Mouse (Mus musculus) heart, embryonic 13.5 days (tissue): ENCODE data around the gene Tmed10. TPM values are rescaled to one million over a fixed set of nuclear protein-coding genes. Genes with fewer than 3 reads are reported as not detected.

Experiments
- ATAC-seq: fragments of 200-750 bp; cut with Nextera tagmentation; 2 replicates; pipeline ENCODE4 v1.8.0; 2017; ENCODE audit warnings: moderate TSS enrichment; ENCODE audit not compliant: insufficient number of reproducible peaks, low FRiP score, low TSS enrichment; ENCODE audit errors: extremely low read depth
- H3K27ac ChIP-seq: fragments of 300-500 bp; sonication (generic); replicated peaks from 2 replicates; pipeline ENCODE4 v1.5.1; 2015; ENCODE audit warnings: moderate library complexity, mild to moderate bottlenecking, inconsistent platforms
- H3K27me3 ChIP-seq: fragments of 300-500 bp; sonication (generic); replicated peaks from 2 replicates; pipeline ENCODE4 v1.6.1; 2015; ENCODE audit warnings: mild to moderate bottlenecking, inconsistent platforms
- H3K36me3 ChIP-seq: fragments of 300-500 bp; sonication (generic); 2 replicates; pipeline ENCODE4 v1.6.1; 2015; ENCODE audit warnings: mild to moderate bottlenecking, inconsistent platforms
- H3K4me1 ChIP-seq: fragments of 300-500 bp; sonication (generic); 2 replicates; pipeline ENCODE4 v1.6.1; 2015; ENCODE audit warnings: inconsistent platforms
- H3K4me2 ChIP-seq: fragments of 300-500 bp; sonication (generic); 2 replicates; pipeline ENCODE4 v1.6.1; 2015; ENCODE audit warnings: inconsistent platforms, mild to moderate bottlenecking, moderate library complexity
- H3K4me3 ChIP-seq: fragments of 300-500 bp; sonication (generic); 2 replicates; pipeline ENCODE4 v1.5.1; 2015; ENCODE audit warnings: moderate library complexity, mild to moderate bottlenecking, inconsistent platforms
- H3K9ac ChIP-seq: fragments of 300-500 bp; sonication (generic); 2 replicates; pipeline ENCODE4 v1.6.1; 2015; ENCODE audit warnings: inconsistent platforms, mild to moderate bottlenecking, moderate library complexity
- H3K9me3 ChIP-seq: fragments of 300-500 bp; sonication (generic); 2 replicates; pipeline ENCODE4 v1.6.1; 2016; ENCODE audit warnings: inconsistent platforms
- WGBS: fragments of 180-500 bp; shearing (Covaris S2); methylation state at CpG from one replicate; pipeline ENCODE4 v1.1.7; 2015; ENCODE audit warnings: mixed read lengths; 5-methylcytosine and 5-hydroxymethylcytosine counted together
- polyA plus RNA-seq: library from polyadenylated mRNA; unstranded; fragments of >200 nt; fragmentation: Nextera tagmentation; extraction: Ambion mirVana; gene quantifications from 2 replicates; pipeline ENCODE4 v1.2.1, GENCODE M21; 2015

Tmed10 gene
- polyA plus RNA-seq, 1 experiment from 2014 or later = 279 TPM

- Histone ChIP-seq H3K27me3 (no peaks in the 10 kb centered on the region), H3K4me1 (peaks cover 50% of the 10 kb centered on the region), H3K4me3 (peak overlapping the region; percentile 93), H3K9me3 (no peaks in the 10 kb centered on the region), H3K9ac (peak overlapping the region; percentile 96), H3K27ac (peak overlapping the region; percentile 89), H3K4me2 (peak overlapping the region; percentile 86), H3K36me3 (no peaks in the 10 kb centered on the region)
- 2% methylated on average over 47 of the region's 53 CpGs for WGBS
- peak; percentile 82 for ATAC-seq
Measured at GRCm38 (mm10) chr12:85373591-85374560, 771 bp downstream of the Tmed10 start.

- H3K9me3 ChIP-seq = no peaks in the 10 kb centered on the region
- H3K27ac ChIP-seq = peak overlapping the region; percentile 45; the same call in 1 of the 2 replicates
- H3K27me3 ChIP-seq = no peaks in the 10 kb centered on the region
- H3K36me3 ChIP-seq = no peaks in the 10 kb centered on the region
- peak overlapping the region; percentile 52; the same call in 1 of the 2 replicates for H3K9ac ChIP-seq
- WGBS = 76% methylated on average over 8 of the region's 8 CpGs
- peak overlapping the region; percentile 86 for H3K4me2 ChIP-seq
- no peak for ATAC-seq
- H3K4me1 ChIP-seq = peaks cover 59% of the 10 kb centered on the region
- H3K4me3 ChIP-seq = no peak overlapping the region
Measured at GRCm38 (mm10) chr12:85372068-85372665, 2.5 kb downstream of the Tmed10 start.

- Histone ChIP-seq H3K9ac (0 out of 2 replicates have a peak overlapping the region, but pooled peaks have one; percentile 3), H3K4me2 (no peak overlapping the region; the same call in 1 of the 2 replicates), H3K27me3 (no peaks in the 10 kb centered on the region), H3K36me3 (peaks cover 2% of the 10 kb centered on the region), H3K4me3 (no peak overlapping the region), H3K27ac (no peak overlapping the region), H3K9me3 (no peaks in the 10 kb centered on the region), H3K4me1 (peaks cover 61% of the 10 kb centered on the region)
- no peak for ATAC-seq
- 58% methylated on average over 6 of the region's 6 CpGs for WGBS
Measured at GRCm38 (mm10) chr12:85368441-85369063, 6.1 kb downstream of the Tmed10 start.

GRCm38 (mm10) chr12:85366271-85366670 is 8.4 kb downstream of the Tmed10 start:
- peak overlapping the region; percentile 3; the same call in 1 of the 2 replicates for H3K27ac ChIP-seq

GRCm38 (mm10) chr12:85362510-85362909 is 12.1 kb downstream of the Tmed10 start:
- peaks cover 3% of the 10 kb centered on the region; the same call in 1 of the 2 replicates for H3K9me3 ChIP-seq

More at GRCm38 (mm10) chr12:85366271-85366670, 8.4 kb downstream of the Tmed10 start:
- H3K4me2 ChIP-seq = no peak overlapping the region
- WGBS = 68% methylated on average over 3 of the region's 3 CpGs
- peaks cover 3% of the 10 kb centered on the region; the same call in 1 of the 2 replicates for H3K9me3 ChIP-seq
- H3K4me1 ChIP-seq = peaks cover 48% of the 10 kb centered on the region
- peaks cover 11% of the 10 kb centered on the region for H3K36me3 ChIP-seq
- H3K4me3 ChIP-seq = no peak overlapping the region
- H3K9ac ChIP-seq = no peak overlapping the region
- no peak for ATAC-seq
- H3K27me3 ChIP-seq = no peaks in the 10 kb centered on the region

GRCm38 (mm10) chr12:85361580-85361979 is 13.1 kb downstream of the Tmed10 start:
- Histone ChIP-seq H3K27me3 (no peaks in the 10 kb centered on the region), H3K4me1 (peaks cover 21% of the 10 kb centered on the region), H3K36me3 (peaks cover 14% of the 10 kb centered on the region), H3K9me3 (peaks cover 3% of the 10 kb centered on the region; the same call in 1 of the 2 replicates), H3K4me3 (no peak overlapping the region), H3K4me2 (no peak overlapping the region), H3K9ac (no peak overlapping the region), H3K27ac (no peak overlapping the region)
- no peak for ATAC-seq

More at GRCm38 (mm10) chr12:85362510-85362909, 12.1 kb downstream of the Tmed10 start:
- Histone ChIP-seq H3K4me2 (no peak overlapping the region), H3K4me1 (peaks cover 21% of the 10 kb centered on the region), H3K27me3 (no peaks in the 10 kb centered on the region), H3K9ac (no peak overlapping the region), H3K36me3 (peaks cover 14% of the 10 kb centered on the region), H3K4me3 (no peak overlapping the region), H3K27ac (no peak overlapping the region)
- WGBS = 73% methylated on average over 4 of the region's 4 CpGs
- ATAC-seq = no peak

- Histone ChIP-seq H3K27ac (no peak overlapping the region), H3K4me2 (no peak overlapping the region), H3K9ac (no peak overlapping the region), H3K27me3 (no peaks in the 10 kb centered on the region), H3K36me3 (peaks cover 14% of the 10 kb centered on the region), H3K9me3 (peaks cover 3% of the 10 kb centered on the region; the same call in 1 of the 2 replicates), H3K4me3 (no peak overlapping the region), H3K4me1 (peaks cover 17% of the 10 kb centered on the region)
- 84% methylated on average over 3 of the region's 3 CpGs for WGBS
- no peak for ATAC-seq
Measured at GRCm38 (mm10) chr12:85361165-85361564, 13.5 kb downstream of the Tmed10 start.

- Histone ChIP-seq H3K4me1 (peaks cover 25% of the 10 kb centered on the region), H3K27me3 (no peaks in the 10 kb centered on the region), H3K27ac (no peak overlapping the region), H3K9ac (no peak overlapping the region), H3K9me3 (no peaks in the 10 kb centered on the region), H3K4me2 (no peak overlapping the region), H3K4me3 (no peak overlapping the region), H3K36me3 (peaks cover 45% of the 10 kb centered on the region)
- WGBS = 89% methylated on average over 3 of the region's 3 CpGs
- ATAC-seq = no peak
Measured at GRCm38 (mm10) chr12:85354061-85354460, 20.6 kb downstream of the Tmed10 start.

GRCm38 (mm10) chr12:85350407-85351232 is 24.0 kb downstream of the Tmed10 start:
- no peak overlapping the region for H3K4me3 ChIP-seq
- H3K27me3 ChIP-seq = no peaks in the 10 kb centered on the region
- WGBS = 54% methylated on average over 10 of the region's 10 CpGs
- peak overlapping the region; percentile 8; the same call in 1 of the 2 replicates for H3K9ac ChIP-seq
- peak overlapping the region; percentile 49 for H3K27ac ChIP-seq
- H3K36me3 ChIP-seq = peaks cover 64% of the 10 kb centered on the region
- H3K9me3 ChIP-seq = no peaks in the 10 kb centered on the region
- ATAC-seq = peak; percentile 42; the same call in 1 of the 2 replicates
- H3K4me2 ChIP-seq = peak overlapping the region; percentile 19
- peaks cover 40% of the 10 kb centered on the region for H3K4me1 ChIP-seq

- Histone ChIP-seq H3K4me1 (peaks cover 40% of the 10 kb centered on the region), H3K27ac (peak overlapping the region; percentile 53), H3K9ac (no peak overlapping the region), H3K27me3 (no peaks in the 10 kb centered on the region), H3K9me3 (no peaks in the 10 kb centered on the region), H3K4me3 (no peak overlapping the region), H3K36me3 (peaks cover 66% of the 10 kb centered on the region), H3K4me2 (no peak overlapping the region)
- no peak for ATAC-seq
- WGBS = 62% methylated on average over 6 of the region's 6 CpGs
Measured at GRCm38 (mm10) chr12:85348338-85348737, 26.3 kb downstream of the Tmed10 start.
